Mouse (Mus musculus) left cerebral cortex, adult 8-10 months (tissue): ENCODE results near the gene Nudt5. TPM values are rescaled to one million over a fixed set of nuclear protein-coding genes. Genes with fewer than 3 reads are reported as not detected.
"Not testable (repeated sequence)": the region's sequence is repeated elsewhere in the genome, so short reads cannot be mapped to it uniquely, and the experiment has no call there.

Source experiments
- DNase-seq, 2 experiments: peaks; one replicate each; pipeline ENCODE4 v3.0.0; 2022; ENCODE audit warnings: low spot score in 2 of 2
- total RNA-seq, 4 experiments: library from RNA; stranded (reverse); gene quantifications; 2 replicates each; pipeline ENCODE4 v1.2.4; 2022

The Nudt5 gene
- 10 to 100 TPM; 17.8 to 21.9 (median 19.9) TPM for total RNA-seq

DNA sequence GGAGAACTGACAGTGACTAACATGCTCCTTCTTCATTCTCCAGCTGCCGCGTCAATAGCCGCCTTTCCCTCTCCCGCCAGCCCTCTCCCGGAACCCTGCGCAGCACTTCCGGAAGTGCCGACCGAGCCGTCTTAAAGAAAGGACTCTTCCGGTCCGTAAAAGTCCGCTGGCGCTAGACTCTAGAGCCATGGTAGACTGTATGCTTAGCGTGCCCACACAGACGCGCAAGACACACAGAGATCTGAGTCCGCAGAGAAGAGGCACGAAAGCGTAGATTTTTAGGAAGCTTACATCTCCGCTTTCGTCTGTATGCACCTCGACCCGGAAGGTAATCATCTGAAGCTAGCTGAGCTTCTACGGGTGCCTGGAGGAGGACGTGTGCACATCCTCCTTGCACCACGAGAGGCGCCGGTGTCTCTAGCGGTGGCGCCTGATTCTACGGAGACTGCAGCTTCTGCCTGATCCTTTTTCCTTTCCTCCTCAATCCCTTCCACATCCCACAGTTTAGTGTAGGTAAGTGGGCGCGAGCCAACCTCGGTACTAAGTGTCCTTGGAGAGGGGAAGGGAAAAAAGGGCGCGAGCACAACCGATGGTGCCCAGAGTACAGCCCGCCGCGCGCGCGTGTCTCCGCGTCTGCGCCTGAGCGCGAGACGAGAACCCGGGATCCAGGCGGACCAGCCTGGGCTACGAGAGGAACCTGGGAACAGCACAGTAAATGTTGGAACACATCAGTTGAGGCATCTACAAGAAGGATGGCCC lies at the start of gene Nudt5, which contains the start of gene Cdc123:
Nudt5 (plus strand) TSS at position 147 of the 759 bp plus-strand sequence.
Cdc123 (minus strand) TSS at position 292 of the 759 bp plus-strand sequence.
- peak; percentile 86 to 92 for DNase-seq

DNA sequence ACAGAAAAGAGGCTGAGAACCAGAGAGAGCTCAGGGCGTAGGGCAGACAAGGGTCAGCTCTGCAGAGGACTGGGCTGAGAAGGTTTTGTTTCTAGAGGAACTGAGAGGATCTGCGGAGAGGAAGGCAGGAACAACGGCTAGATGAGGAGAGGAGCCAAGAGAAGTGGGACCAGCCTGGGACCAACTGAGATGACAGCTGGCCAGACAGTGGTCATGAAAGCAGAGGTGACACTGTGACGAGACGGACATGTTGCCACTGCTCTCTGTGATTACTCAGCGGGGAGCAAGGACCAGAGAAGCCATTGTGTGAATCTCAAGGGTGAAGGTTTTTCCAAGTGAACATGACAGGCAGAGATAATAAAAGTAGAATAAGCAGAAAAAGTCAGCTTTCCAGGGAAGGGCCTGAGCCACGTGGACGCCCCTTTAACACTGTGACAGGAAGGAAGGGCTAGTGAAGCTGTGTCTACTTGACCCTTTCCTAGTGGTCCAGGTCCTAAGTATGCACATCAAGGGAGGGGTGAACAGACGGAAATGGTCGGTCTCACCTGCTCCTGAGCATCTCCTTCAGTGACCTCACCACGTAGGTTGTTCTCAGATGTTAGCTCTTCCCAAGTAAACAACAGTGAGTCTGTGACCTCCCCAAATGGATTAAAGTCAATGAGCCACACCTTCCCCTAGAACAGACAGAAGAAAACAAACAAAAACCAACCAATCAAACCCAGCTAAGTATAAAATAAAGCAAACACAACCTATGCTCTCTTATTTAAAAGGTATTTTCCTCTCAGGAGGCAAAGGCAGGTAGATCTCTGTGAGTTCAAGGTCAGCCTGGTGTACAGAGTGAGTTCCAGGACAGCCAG lies 46.8 kb upstream of the Nudt5 start:
- no peak for DNase-seq

DNA sequence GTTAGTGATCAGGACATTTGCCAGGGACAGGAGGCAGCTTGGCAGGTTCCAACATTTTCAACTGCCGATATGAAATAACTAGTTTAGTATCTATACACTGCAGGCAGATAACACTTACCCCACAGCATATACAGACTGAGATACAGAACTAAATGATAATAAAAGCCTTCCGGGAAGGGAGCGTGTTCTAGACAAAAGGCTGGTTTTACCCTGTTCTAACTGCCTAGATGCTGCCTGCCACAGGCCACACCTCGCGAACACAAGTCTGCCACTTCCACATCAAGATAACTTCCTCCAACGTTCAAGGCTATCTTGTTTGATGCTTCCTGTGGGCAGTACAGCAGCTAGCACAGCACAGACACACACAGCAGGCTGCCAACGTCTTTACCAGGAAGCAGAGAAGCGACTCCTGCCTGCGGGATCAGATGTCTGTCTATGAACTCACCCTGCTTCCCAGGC lies 43.6 kb upstream of the Nudt5 start:
- no peak for DNase-seq

DNA sequence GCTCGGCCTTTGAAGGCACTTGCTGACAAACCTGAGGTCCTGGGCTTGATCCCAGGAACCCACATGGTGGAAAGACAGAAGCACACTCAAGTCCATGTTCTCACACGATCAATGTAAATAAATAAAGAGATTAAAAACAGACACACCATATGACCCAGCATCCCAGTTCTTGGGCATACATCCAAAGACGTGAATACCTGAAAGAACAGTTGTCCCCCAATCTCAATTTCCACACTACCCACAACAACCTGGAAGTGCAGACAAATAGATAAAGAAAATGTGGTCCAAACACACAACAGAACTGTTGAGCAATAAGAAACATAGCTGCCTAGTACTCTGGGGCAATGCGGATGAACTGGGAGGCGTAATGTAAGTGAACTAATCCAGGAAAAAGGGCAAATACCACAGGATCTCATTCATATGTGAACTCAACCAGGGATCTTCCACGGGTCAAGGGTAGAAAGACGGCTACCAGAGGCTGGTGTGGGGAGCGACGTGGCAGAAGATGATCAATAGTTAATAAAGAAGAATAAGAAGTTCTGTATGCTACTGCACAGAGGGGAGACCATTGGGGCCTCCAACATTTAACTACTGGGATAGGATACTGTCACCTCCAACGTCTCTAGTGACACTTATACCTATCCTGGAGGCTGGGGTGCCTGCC lies 42.8 kb upstream of the Nudt5 start:
- DNase-seq, result no peak

DNA sequence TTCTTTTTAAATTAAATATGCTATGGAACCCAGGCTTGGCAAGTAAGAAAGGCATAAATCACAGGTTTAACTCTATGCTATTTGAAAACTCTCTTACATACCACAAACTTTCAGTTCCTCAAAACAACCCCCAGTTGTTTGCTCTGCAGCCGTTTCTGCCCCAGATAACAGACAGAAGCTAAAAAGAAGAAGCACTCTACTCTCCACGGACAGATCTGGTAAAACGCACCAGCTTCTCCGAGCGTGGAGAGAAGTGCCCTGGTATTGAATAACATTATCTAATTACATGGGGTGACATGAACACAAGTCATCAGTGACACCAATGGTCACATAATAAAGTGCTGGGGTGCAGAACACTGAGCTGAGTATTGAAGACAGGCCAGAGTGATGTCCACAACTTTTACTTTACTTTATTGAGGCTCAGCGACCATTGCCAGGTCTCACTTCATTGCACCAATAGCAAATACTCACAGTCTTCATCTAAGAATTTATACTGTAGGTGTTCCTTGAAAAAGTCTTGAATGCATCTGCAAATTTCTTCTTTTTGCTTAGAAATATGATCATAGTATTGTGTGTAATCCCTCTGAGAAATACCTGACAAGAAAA lies 40.3 kb upstream of the Nudt5 start:
- DNase-seq, result no peak

DNA sequence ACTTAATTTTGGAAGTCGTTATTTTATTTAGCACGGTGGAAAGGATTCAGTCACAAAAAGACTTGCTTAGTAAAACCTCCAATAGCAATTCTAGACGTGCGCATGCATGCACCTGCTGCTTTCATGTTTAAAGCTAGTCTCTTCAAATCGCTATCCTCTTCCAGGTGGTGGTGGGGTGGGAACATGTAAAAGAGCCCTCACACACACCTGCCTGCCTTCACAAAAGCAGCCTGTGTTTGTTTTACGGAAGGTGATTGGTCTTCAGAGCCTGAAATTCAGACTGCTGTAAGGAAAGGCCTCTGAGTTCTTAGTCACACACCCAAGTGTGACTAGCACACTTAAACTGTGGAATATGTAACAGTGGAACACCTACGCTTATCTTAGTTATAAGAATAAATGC lies 39.6 kb upstream of the Nudt5 start:
- DNase-seq, result no peak

DNA sequence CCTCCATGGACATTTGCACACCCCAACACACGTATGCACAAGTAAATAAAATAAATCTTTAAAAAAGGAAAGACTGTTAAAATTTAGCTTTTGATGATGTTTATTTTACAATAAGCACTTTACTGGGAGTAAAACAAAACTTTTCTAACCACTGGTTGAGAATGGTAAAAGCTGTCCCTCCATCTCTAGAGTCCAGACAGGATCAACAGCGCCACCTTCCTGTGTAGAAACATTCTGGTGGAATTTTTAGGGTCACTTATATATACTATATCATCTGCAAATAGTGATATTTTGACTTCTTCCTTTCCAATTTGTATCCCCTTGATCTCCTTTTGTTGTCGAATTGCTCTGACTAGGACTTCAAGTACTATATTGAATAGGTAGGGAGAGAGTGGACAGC lies 38.6 kb upstream of the Nudt5 start:
- DNase-seq, result not testable (repeated sequence)

DNA sequence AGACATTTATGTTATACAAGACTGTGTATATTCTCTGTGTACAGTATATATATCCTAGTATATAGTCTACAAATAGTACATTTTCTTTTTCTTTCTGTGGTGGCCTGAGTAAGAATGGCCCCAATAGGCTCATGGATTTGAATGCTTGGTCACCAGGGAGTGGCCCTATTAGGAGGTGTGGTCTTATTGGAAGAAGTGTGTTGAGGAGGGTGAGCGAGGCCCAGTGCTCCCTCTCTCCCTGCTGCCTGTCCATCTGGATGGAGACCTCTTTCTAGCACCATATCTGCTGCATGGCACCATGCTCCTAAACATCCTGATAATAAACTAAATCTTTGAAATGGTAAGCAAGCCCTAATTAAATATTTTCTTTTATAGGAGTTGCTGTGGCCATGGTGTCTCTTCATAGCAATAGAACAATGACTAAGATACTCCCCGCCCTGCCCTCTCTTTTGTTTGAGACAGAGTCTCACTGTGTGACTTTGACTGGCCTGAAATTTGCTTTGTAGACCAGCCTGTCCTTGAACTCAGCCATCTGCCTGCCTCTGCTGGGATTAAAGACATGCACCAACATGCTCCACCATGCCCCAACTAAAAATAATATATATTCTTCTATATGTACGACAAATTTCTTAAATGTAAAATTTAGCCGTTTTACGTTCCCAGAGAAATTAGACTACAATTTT lies 34.6 kb upstream of the Nudt5 start:
- no peak for DNase-seq

DNA sequence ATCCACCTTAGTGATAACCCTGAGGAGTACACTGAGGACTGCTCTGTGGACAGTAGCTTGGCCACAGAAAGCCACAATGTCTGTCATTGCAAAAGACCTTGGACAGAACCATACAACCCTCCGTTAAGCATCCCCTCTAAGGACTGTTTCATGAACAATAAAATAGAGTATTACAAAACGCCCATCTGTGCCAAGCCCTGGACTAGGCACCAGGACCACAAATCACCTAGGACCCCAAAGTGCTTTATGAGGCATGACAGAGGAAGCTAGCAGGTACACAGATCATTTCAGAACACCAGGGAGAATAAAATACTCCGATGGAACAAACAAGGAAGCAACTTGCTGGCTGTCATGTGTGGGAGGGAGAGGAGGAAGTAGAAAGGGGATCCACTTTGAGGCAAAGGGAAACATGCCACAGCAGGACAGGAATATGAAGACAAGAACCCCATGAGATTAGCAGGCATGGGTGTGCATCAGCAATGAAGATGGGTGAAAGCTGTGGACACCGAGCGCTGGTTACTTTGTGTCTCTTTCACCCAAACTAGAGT lies 33.5 kb upstream of the Nudt5 start:
- no peak for DNase-seq

DNA sequence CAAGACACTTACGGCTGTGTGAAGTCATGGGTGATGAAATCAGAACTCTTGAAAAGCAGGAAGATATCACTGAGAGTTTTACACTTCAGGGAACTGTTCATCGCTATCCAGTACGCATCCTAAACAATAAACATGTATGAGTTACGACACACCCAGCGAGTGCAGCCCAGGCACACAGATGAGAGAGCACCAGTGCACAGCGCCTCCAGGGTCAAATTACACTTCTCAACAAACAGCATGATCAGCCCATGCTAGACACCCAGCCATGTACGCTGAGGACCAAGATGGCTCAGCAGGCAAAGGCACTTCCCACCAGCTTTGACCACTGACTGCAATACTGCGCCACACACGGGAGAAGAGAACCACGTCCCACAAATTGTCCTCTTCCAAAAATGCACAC lies 23.6 kb upstream of the Nudt5 start:
- no peak for DNase-seq

DNA sequence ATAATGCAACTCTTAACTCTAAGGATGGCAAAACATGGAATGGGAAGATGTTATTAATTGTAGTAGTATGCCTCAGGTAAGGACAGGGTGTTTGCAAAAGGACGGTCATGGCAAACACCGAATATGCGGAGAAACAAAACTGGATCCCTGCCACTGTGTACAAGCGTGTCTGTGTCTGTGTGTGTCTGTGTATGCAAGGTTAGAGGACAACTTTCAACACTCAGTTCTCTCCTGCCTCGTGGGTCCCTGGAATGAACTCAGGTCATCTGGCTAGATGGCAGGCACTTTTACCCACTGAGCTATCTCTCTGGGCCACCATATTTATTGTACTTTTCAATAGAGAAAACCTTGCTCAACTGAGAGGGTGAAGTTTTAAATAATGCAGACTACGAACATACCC lies 22.4 kb upstream of the Nudt5 start:
- DNase-seq, result no peak

DNA sequence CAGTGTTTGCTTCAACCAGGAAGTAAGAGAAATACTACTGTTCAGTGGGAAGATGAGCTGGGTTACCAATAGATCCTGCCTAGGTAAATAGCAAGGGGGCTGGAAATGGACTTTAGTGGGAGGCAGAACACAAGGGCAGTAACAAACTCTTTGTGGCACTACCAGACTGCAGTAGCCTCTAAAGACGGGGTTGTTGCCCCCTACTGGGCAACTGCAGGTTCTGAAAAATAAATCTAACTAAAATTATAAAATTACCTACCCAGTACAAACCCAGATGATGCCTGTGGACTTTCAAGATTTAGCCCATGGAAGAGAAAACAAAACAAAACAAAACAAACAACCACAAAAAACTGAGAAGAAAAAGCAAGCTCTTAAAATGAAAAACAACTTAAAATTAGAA lies 20.6 kb upstream of the Nudt5 start:
- no peak for DNase-seq

DNA sequence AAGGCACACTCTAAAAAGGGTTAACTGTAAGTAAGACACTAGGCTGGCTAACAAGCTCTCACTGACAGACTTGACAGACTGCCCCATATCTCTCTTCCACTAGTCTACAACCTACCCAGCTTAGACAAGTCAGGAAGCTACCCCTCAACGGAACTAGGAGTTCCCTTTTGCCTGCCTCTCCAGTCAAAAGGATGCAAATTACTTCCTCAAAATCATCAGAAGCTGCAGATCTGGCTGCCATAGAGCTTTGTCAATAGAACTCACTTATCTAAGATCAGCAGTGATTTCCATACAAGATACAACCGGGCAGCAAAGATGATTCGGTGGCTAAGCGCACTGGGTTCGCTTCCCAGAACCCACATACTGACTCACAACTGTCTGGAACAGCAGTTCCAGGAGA lies 20.1 kb upstream of the Nudt5 start:
- DNase-seq, result no peak

DNA sequence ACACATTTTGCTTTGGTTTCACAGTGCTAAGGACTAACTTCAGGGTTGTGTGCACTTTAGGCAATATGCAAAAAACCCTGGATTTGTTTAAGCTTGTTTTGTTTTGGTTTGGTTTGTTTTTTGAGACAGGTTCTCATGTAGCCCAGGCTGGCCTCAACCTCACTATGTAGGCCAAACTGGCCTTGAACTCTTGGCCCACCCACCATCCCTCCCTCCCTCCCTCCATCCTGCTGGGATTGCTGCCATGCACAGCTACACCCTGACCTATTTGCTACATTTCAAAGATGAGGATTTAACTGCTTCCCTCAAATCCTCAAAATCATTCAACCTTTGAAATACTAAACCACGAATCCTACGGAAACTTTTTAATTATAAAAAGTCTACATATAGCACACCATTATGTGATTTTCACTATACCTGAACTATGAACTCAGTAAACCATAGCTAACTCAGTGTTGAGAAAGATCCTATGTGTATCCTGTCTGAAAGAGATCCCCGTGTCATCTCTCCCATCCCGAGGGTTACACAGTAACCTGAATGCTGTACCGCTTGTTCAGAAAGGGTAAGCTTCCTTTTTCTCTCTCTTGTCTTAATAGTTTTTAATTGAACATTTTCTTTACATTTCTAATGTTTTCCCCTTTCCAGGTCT lies 19.4 kb upstream of the Nudt5 start:
- DNase-seq, result no peak

DNA sequence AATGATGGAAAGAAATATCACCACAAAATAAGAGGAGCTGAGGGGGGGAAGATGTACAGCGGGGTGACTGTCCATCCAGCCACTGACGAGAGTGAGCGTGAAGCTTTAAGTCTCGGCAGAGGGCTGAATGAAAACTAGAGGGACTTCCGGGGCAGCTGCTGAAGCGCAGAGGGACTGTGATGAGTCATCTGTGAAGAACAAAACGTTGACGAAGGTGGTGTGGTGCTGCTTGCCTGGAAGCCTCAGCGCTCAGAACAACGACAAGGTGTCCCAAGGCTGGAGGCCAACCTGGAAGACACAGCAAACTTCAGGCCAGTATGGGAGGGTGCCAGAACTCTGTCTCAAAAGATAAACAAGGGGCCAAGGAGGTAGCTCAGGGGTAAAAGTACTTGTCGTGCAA lies 4.0 kb upstream of the Nudt5 start:
- no peak for DNase-seq

DNA sequence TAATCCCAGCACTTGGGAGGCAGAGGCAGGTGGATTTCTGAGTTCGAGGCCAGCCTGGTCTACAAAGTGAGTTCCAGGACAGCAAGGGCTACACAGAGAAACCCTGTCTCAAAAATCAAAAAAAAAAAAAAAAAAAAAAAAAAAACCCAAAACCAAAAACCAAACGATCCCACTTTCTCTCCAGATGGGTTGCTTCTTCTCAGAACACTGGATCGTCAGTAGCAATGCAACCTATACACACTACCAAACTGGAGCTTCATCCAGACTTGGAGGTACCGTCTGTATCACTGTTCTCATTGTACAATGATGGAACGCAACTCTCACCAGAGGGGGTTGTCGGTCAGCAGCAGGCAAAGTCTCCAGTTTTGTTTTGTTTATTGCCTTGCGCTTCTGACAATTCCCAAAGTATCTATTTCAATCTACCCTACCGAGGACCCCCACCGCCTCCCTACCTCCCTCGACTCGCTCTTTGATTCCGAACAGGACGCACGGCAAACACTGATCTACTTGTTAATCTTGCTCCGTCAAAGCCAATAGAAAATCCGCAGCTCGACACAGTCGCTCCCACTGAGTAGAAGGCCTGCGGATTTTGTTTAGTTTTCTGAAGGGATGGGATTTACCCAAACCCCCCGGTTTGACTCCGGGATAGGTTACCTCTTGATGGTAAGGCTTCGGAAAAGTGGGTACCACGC lies 492 bp upstream of the Nudt5 start:
- DNase-seq, result no peak

DNA sequence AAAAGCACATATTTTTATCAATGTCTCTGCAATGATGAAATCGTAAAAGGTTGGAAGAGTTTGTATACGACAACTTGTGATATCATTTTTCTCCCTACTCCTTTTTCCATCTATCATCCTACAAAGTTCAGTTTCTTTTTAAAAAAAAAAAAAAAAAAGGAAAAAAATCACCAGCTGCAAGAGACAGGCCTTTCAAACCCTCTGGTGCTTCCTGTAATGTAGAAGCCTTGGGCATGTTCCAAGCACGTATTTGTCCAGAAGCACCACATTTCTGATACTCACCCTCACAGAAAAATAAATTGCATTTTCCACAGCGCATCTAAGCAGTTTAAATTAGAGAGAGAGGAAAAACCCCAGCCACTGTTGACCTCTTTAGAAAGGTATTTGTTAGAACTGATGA lies 1.0 kb downstream of the Nudt5 start:
- DNase-seq, result no peak

DNA sequence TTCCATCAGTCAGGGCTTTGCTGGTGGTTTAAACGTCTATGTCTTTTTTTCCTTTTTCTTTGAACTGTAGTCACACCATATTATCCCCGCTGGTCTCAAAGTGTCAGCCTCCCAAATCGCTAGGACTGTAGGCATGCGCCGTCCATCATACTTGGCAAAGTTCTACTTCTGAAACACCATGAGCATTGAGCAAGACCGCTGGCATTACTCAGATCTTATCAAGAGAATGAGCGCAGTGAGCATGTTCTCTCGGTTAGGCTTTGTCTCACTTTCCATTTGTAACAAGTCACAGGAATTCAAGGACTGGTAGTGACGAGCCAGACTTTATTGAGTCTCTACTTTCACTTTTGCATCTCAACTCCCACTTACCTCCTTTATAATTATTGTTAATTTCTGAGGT lies 6.3 kb downstream of the Nudt5 start:
- no peak for DNase-seq

DNA sequence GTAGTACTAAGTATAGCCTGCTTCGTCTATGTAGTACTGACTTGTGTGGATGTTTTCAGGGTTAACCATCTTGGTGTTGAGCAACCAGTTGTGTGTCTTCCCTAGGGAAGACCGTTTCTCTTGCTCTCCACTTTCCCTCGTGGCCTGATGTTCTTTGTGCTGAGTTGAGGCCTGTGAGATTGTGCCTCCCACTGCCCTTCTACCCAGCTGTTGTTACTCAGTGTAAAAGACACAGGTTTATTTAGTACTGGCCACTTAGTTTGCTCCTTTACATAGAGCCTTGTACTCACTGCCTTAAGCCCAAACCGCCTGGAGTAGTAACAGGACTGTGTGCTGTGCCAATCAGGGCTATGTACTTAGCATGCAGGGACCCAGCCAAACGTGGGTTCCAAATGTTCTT lies 7.0 kb downstream of the Nudt5 start:
- no peak for DNase-seq

DNA sequence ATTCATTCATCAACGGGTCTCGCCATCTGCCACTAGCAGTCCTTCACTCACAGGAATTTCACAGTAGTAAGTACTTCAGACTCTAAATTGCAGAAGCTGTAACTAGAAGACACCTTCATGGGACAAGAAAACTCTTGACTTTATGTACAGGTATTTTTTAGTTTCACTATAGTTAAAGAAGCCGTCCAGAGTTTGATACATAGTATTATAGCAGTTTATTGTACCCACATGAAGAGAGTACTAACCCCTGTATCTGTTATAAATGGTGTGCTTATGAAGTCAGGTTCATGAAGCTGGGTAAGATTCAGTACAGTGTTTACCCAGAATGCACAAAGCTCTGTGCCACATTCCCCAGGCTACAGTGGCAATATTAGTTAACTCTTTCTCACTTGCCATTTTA lies 18.0 kb downstream of the Nudt5 start, which contains the start of gene Gm13199:
Gm13199 (minus strand) TSS at position 101 of the 400 bp plus-strand sequence.
- no peak for DNase-seq
